Mouse (Mus musculus) spleen, embryonic (tissue): ENCODE measurements around the gene Disc1.

Source experiments
- CTCF ChIA-PET: fragments of 350-600 bp; sonication (Branson Sonifier 250); formaldehyde crosslinking; loops from one replicate; lab custom pipeline; 2022; lab: Charles Lee

Gene Disc1

DNA sequence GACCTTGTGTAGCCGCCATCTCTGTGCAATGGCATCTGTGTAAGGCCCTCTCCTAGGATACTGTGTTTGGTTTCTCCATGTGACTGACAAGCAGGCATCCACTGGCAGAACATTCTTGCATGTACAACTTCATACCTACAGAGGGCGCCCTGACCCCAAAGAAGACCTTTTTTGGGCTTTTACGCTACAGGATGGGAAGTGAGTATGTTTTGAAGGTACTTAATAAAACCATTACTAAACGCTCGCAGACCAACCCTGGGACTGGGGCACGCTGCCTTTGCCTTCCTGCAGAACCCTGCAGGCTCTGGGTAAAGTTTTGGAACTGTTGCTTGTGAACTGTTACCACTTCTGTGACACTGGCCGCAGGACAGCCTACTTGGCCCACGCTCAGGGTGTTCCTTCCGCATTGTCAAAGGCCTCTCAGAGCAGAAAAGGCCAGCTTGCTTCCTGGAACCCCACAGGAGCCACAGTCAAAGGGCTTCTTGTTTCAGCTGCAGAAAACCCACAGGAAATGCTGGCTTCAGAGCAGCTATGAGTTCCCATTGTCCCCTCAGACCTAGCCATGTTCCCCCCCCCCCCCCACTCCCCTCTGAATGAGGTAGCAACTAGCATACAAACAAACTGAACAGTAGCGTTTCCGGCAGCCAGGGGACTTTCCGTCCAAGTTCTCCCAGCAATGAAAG, 13.1 kb downstream of the Disc1 start:
- CTCF ChIA-PET: interaction anchor here (0.6 to 1.2 kb wide), 2 partner anchors 16 to 453 kb away, joined by 4 to 6 read pairs; no protein-coding TSS in a partner anchor

DNA sequence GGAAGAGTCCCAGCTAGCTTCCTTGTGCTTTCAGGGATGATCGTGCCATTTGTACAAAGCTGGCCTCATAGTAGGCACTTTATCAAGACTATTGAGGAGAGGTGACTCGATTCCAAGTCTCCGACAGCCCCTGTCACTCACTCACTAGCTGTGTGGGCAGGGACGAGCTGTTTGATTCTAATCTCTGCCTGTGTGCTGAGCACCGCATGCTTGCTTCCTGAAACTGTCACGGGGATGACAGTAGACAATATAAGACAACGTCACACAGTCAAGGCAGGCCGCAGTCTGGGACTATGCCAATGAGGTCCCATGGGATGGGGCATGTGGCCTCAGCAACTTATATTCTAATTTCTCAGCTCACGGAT, 13.6 kb downstream of the Disc1 start:
- CTCF ChIA-PET: interaction anchor here (1.2 kb wide), 1 partner anchor 16 kb away, joined by 4 read pairs; no protein-coding TSS in a partner anchor

DNA sequence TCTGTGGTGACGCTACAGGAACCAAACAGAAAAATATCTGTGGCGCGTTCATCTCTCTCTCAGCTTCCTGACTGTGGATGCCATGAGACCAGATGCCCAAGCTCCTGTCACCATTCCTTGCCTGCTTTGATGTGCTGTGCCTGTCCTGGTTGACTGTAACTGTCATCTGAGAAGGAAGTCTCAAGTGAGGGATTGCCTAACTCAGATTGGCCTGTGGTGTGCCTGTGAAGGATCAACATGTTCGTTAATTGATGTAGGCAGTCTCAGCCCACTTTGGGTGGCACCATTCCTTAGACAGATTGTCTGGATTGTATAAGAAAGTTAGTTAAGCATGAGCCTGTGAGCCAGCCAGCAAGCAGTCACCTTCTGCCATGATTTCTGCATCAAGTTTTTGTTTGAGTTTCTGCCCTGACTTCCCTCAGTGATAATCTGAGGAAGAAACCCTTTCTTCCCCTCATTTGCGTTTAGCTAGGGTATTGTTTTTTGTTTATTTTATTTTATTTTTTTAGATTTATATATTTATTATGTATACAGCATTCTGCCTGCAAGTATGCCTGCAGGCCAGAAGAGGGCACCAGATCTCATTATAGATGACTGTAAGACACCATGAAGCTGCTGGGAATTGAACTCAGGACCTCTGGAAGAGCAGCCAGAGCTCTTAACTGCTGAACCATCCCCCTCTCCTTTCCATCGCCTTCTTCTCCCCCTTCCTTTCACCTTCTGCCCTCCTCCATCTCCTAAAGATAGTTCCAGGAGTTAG, 14.3 kb downstream of the Disc1 start:
- CTCF ChIA-PET: interaction anchor here (0.6 to 1.0 kb wide), 2 partner anchors 10 to 16 kb away, joined by 3 to 11 read pairs; no protein-coding TSS in a partner anchor

DNA sequence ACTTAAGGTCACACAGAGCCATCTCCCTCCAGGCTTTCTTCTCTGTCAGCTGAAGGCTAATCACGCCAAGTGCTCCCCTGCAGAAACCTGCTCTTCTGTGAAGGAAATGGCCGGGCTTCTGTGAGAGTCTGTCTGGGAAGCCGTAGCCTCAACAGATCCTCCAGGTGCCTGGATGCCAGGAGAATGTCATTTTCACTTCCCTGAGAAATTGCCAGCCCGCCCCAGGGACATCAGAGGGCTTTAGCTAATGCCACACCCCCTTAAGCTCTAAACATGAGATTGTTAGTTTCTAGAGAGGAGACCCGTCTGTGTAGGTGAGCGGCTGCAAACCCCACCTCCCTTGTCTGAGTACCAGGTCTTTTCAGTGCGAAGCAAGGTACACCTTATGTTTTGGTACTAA, 15.3 kb downstream of the Disc1 start:
- CTCF ChIA-PET: interaction anchor here (0.6 to 1.5 kb wide), 2 partner anchors 11 to 15 kb away, joined by 3 to 11 read pairs; no protein-coding TSS in a partner anchor

DNA sequence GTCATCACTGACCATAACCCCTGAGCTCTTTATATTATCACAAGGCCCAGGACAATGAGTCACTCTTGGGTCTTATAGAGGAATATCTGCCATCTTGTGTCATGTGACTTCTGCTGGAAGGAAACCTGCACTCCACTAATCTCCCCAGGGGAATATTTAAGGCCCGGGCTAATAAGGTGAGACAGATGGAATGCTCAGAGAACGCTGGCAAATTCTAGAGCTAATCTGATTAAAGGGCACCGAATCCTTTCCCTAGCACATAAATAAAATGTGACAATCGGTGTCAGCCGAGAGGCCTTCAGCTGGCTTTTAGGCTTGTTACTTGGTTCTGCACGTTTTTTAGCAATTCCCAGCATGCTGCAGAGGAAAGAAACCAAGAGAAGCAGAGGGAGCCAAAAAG, 15.7 kb downstream of the Disc1 start:
- CTCF ChIA-PET: interaction anchor here (1.5 kb wide), 1 partner anchor 14 kb away, joined by 3 read pairs; no protein-coding TSS in a partner anchor

DNA sequence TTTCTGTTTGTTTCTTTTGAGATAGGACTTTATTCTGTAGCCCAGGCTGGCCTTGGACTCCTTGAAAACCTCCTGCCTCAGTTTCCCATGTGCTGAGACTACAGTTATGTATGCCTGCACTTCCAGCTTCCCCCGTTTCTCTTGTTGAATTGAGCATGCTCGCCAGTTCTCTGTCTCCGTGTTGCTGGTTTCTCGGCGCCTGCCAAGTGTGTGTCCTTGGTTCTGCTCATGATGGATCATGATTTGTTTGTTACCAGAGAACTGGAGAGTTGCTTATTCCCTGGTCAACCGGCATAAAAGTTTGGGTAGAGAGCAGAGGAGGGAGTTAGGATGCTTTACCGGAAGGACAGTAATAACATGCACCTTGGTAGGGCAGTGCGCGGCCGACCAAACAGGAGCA, 20.1 kb downstream of the Disc1 start:
- CTCF ChIA-PET: no interaction called here

DNA sequence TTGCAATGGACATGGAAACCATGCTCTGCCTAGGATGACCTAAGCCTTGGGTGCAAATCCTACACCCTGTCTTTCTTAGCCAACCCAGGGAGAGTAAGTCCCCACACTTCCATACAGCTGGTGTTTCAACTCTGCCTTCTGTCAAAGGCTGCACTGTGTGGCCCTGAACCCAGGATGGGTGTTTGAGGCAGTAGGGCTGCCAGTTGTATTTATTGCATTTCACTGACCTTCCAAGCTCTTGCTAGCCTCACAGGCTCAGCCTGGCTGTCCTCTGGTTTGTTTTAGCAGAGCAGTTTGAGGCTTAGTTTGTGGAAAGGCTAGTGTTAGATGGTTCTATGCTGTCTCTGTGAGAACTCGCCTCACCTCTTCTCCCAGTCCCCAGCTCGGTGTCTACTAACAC, 20.6 kb downstream of the Disc1 start:
- CTCF ChIA-PET: interaction anchor here (0.7 kb wide), 1 partner anchor 112 kb away, joined by 4 read pairs; no protein-coding TSS in a partner anchor

DNA sequence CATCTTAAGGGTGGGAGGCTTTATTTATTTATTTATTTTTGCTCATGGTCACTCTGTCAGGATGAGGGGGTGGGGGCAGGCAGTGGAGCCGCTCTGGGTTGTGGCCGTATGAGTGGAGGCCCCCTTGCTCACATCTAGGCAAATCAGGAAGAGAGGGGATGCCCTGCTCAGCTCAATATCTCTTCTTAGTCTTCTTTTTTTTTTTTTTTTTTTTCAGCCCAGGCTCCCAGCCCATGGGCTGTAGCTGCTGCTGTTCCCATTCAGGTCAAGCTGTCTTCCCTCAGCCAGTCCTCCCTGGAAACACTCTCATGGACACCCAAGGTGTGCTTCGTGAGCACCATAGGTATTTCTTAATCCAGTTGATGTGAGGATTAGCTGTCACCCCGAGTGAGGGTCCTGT, 21.4 kb downstream of the Disc1 start:
- CTCF ChIA-PET: interaction anchor here (0.6 to 0.7 kb wide), 2 partner anchors 23 to 111 kb away, joined by 3 to 4 read pairs; no protein-coding TSS in a partner anchor

DNA sequence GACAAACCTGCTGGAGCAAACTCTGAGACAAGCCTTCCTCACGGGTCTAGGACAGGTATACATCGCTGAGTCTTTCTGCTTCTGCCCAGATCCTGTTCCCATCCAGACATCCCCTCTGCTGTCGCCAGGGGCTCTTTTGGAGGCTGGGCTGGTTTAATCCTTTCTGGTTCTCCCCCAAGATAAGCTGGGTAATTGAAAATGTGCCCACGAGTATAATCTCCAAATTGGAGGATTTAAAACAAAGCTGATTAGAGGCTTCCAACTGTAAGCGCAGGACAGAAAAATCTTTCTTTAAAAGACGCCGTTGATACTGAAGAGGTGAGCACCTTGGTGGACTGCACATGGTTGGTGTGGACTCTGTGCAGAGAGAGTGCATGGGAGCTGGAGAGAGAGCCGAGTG, 23.3 kb downstream of the Disc1 start:
- CTCF ChIA-PET: no interaction called here

DNA sequence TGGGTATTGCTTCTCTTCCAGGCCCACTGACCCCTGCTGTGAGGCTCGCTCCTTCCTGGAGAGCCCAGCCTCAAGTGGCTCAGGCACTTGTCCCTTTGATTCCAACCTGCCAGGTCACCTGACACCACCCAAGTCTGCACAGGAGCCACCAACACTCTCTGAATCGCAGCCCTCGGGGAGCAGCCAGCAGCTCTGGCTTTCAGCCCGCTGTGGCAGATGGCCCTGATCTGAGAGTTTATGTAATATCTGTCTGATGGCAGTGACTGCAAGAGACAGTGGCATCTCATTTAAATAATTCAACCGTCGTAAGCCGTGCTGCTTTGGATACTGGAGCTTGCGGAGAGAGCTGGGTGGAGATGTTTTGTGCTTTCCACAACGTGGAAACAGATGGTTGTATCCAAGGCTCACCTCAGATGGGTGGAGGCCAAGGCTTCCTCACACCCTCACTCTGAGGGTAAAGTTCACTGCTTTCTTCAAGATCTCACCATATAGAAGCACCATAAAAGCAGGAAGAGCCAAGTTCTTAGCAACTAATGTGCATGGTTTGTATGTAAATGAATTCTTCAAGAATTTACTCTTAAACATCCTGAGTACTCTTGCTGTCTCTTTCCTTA, 24.9 kb downstream of the Disc1 start:
- CTCF ChIA-PET: no interaction called here

DNA sequence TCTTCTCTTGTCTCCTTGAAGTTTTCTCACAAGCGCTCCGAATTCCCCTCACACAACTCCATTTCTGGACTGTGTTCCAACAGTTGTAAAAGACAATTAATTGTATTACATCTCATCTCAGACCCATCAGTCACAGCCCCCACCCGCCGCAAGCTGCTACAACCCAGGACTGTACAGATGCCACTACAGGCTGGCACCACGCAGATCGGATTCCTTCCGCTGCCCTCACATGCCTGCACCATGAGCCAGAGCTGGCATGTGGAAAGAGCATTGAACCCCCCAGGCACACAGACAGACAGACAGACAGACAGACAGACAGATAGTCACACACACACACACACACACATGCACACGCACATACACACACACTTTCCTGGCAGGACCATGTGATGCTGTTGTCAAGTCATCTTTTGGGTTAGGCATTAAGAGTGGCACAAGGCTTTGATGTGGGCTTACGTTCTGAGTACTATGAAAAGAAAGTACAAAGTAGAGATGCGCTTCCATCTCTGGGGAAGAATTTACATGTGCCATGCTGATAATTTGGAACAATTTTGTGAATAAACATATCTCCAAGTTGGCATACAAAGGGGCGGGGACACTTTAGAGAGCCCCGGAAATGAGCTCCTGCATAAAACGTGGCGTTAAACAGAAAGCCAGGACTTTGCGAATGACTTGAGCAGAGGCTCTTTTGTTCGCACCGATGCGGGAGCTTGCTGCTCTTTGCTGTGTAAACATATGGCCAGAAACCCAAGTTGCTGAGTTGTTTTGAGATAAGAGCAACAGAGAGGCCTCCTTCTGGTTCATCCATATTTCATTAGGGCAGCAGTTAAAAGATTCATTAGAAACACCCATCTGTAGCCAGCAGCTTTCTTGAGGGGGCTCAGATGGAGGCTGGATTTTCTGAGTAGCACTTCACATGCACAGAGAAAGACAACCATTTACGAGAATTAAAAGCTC, 26.7 kb downstream of the Disc1 start:
- CTCF ChIA-PET: interaction anchor here (0.7 kb wide), 1 partner anchor 1317 kb away, joined by 5 read pairs; no protein-coding TSS in a partner anchor

DNA sequence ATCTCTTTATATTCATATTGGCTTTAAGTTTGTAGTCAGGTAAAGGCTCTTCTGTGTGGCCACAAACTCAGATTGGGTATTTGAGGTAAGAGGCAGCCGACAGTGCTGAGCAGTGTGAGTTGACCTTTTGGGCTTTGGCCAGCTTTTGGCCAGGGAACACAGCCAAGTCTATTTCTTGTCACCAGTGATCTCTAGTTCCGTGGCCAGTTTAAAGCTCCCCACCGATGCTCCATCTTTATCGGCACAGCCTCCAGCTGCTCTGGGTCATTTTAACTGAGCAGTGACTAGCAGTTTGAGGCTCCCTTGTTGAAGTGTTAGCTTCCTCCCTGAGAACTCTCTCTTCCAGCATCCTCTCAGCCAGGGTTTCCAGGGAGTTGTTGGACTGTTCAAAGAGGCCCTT, 29.8 kb downstream of the Disc1 start:
- CTCF ChIA-PET: interaction anchor here (0.7 to 1.1 kb wide), 3 partner anchors 13 to 16 kb away, joined by 3 to 9 read pairs (median 4); no protein-coding TSS in a partner anchor

DNA sequence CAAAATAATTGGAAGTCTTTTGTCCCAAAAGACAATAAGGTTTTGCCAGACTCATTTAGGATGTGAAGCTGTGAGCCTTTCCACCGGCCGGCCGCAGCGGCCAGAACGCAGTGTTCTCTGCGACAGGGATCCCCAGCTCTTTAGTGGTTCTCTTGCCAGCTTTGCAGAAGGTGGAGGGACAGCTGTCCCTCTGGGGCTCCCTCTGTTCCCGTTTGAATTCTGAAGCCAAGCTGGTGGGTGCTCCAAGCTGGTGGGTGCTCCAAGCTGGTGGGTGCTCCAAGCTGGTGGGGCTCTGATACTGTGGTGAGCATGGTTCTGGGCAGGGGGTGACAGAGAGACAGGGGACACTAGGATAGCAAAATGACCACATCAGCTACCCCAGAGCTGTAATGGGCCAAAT, 30.5 kb downstream of the Disc1 start:
- CTCF ChIA-PET: interaction anchor here (1.0 kb wide), 1 partner anchor 15 kb away, joined by 3 read pairs; no protein-coding TSS in a partner anchor

DNA sequence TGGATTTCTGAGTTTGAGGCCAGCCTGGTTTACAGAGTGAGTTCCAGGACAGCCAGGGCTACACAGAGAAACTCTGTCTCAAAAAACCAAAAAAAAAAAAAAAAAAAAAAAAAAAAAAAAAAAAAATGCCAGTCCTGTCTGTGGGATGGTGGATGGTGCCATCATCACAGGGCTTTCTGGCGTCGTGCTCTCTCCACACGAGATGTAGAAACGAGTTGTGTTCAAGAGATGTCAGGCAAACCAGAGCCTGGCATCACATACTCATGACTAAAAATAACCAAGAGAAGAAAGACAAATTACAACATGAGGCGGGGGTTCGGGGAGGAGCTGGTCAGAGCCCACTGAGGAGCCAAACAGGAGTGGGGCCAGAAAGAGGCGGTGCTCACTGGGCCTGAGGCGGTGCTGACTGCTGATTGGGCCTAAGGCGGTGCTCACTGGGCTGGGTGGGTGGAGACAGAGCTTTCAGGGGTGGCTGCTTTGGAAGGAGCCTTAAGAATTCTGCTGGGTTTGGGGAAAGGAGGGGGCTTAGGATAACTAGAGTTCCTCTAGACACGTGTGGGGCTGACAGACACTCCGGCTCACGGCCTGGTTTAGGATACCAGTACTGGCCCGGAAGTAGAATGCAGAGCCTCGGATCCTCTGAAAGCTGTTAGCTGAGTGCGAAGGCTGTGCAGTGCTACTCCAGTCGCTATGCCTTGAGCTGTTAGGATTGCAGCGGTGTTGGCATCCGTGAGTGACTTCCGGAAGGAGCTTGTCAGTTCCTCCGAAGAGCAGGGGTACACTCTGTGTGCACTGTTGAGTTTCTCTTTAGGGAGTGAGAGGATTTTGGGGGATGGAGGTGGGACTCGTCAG, 37.1 kb downstream of the Disc1 start:
- CTCF ChIA-PET: no interaction called here

DNA sequence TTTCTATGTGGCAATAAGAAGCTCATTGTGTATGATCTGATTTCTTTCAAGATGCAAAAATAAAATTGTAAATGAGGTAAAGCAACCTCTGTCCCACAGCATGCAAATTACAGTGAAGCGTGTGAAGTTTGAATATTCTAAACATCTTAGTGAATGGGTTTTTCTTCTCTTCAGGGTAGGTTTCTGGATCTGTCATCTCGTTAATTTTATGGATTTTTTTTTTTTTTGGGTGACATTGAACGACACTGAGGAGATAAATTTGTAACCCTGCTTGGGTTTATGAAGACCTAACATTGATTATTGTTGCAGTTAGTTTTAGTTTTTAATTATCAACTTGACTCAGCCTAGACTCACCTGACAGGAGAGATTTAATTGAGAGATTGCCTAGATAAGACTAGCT, 43.1 kb downstream of the Disc1 start:
- CTCF ChIA-PET: interaction anchor here (0.7 kb wide), 1 partner anchor 68 kb away, joined by 4 read pairs; no protein-coding TSS in a partner anchor

DNA sequence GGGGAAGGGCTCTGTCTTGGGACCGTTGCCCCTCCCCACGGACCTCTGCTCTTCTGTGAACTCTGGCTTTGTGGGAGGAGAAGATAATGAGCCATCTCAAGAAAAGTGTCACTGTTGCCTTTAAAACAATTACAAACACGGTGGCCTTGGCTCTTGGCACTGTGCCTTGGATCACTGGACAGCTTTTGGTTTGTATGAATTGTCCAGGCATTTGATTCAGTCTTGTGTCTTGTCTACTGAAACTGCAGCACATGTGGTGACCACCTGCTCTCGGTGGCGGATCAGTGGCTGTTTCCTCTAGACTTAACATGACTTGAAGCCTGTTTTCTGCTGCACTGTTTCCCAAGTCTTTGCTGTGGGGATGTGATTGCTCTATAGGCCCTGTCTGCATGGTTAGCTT, 44.1 kb downstream of the Disc1 start:
- CTCF ChIA-PET: interaction anchor here (0.6 kb wide), 1 partner anchor 22 kb away, joined by 3 read pairs; no protein-coding TSS in a partner anchor

DNA sequence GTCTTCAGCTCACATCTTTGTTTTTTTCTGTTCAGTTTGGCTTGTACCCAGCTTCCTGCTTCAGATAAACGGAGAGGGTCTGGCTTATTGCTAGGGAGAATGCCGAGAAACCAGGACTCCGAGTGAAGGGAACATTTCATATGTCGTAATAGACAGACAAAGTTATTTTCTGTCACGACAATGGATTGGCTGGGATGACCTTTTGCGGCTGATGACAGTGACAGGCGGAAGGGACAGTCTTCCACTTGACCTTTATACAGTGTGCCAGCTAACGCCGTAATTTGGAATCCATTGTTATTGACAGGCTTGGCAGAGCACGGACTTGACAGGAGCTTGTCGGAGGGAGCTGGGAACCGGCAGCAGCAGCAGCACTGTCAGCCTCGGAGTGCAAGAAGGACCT, 48.3 kb downstream of the Disc1 start:
- CTCF ChIA-PET: no interaction called here

DNA sequence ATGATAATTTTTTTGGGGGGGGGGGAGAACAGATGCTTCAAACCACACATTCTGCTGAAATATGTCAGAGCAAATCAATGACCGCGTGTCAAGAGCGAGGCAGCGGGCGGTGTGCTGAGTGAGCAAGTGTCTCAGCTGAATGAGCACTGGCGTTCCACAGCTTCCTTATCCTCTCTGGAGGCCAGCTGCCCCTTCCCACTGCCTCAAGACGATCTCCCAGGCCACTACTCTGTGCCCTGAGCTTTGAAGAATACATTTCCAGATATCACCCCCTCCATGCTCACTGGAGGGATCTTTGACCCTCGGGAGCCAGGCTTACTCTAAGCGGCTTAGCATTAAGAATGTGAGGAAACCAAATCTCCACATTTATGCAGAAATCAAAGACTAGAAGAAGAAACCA, 59.2 kb downstream of the Disc1 start:
- CTCF ChIA-PET: no interaction called here

DNA sequence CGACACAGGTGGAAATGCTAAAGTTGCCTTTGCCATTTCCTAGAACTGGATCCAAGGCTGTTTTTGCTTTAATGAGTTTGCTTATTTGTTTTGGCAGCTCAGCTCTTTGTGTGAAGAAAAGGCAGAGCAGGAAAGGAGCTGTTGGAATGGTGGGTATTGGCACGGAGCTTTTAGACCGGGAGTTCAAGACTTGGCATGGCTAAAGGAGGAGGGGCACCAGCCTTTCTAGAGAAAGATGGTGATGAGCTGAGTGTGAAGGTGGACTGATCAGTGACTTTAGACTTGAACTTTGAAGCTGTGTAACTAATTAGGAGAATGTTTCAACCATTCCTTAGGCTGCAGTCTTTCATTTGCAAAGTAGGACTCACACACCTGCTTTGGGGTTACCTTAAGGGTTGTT, 59.8 kb downstream of the Disc1 start:
- CTCF ChIA-PET: no interaction called here

DNA sequence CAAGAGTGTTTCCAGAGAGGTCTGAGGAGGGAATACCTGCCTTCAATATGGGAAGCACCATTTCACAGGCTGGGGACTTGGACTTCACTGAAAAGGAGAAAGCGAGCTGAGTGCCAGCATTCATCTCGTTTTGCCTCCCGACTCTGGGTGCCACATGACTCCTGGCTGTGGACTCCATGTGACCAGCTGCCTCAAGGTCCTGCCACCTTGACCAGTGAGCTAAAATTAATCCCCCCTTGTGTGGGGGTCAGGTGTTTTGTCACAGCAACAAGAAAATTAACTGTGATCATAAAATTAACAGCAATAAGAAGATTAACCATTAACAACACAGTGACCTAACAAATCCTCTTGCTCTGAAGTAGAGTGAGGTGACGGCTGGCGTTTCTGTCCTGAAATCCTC, 61.3 kb downstream of the Disc1 start:
- CTCF ChIA-PET: no interaction called here
